Mouse (Mus musculus): ENCODE data around the gene Fignl1.

DNA sequence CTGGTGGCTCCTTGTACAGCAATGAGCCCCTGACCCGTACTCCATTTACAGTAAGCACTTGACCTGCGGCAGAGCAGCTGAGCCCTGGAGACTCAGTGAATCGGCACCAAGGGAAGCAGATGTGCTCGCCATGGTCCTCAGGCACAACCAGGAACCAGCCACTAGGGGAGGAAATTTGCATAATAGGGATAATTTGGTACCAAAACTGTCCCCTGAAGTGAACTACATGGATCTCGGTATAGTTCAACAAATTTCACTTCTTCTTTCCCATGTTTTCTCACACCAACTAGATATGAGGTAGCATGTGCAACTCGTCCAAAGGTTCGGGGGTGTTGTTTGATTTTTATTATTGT lies 32.0 kb downstream of the Fignl1 start:
- no peak for TF ChIP-seq CTCF (conservative IDR thresholded peaks at IDR 0.05; ENCODE audit: insufficient read depth, insufficient read length, low read depth, low read length)
- no peak for TF ChIP-seq POLR2A (IDR thresholded peaks at IDR 0.05; ENCODE audit: low read depth, low read length)
